In the genomic region with DNA sequence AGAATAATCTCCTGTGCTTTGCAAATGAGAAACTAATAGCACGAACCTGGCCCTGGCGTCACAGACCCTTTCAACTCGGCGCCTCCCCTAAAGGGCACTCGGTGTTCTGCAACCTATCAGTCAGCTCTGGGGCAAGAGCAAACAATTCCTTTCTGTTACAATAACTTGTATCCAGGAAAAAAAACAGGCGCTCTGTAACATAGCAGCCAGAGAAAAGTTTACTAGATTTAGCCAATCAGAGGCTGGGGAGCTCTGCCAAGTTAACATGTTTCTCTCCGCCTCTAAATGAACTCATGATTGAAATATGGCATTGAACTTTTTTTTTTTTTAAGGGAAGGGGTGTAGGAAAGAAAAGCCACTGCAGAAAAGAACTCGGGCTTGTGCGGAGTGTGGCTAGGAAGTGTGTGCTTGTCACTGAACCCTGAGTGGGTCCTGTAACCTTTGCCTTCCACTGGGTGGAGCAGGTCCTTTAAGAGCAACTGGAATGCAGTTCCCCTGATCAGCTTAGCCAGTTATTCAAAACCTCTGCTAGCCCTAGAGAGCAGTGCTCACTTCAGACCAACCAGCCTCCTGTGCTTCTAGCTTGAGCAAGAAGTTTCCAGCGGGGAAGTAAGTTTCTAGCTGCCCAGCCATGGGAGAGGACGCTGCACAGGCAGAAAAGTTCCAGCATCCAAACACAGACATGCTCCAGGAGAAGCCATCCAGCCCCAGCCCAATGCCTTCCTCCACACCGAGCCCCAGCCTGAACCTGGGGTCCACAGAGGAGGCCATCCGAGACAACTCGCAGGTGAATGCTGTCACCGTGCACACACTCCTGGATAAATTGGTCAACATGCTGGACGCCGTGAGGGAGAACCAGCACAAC, we compare ENCODE assay signal across 8 mouse cellular contexts. TPM values are rescaled to one million over a fixed set of nuclear protein-coding genes. Genes with fewer than 3 reads are reported as not detected.
DNase-seq lines count a peak whose midpoint lies in the region; ATAC-seq and TF ChIP-seq lines count a peak whose summit lies in the region.

Cavin2 (plus strand) TSS at position 372 of the 865 bp plus-strand sequence.

- peaks cover 42% of the 10 kb centered on the region for H3K4me1 ChIP-seq in lung, embryonic 15.5 days
- H3K4me1 ChIP-seq in testis, adult 2 months (ENCODE audit: control insufficient read depth, insufficient read depth, low read length): peaks cover 6% of the 10 kb centered on the region

- no peak for TF ChIP-seq POLR2A in brain, embryonic 14.5 days (IDR thresholded peaks at IDR 0.05; ENCODE audit: borderline replicate concordance, extremely low read depth, insufficient read depth, insufficient read length, poor library complexity, severe bottlenecking)
- TF ChIP-seq POLR2A in testis, adult 2 months (IDR thresholded peaks at IDR 0.05; ENCODE audit: control insufficient read depth, low read depth, low read length): no peak

- H3K4me2 ChIP-seq in lung, embryonic 15.5 days: peak within 1 kb of the TSS; percentile 76

- 15% methylated on average over 17 of the region's 17 CpGs for WGBS in lung, embryonic 15.5 days

- no peak for TF ChIP-seq CTCF in brain, embryonic 14.5 days (IDR thresholded peaks at IDR 0.05; ENCODE audit: borderline replicate concordance, extremely low read depth, insufficient read depth, insufficient read length)
- TF ChIP-seq CTCF in testis, adult 2 months (IDR thresholded peaks at IDR 0.05; ENCODE audit: control insufficient read depth, insufficient read depth, insufficient replicate concordance, low read depth, low read length): no peak

- H3K9ac ChIP-seq in lung, embryonic 15.5 days: peak within 1 kb of the TSS; percentile 67

- peak within 1 kb of the TSS; percentile 98 for H3K27ac ChIP-seq in lung, embryonic 15.5 days
- H3K27ac ChIP-seq in testis, adult 2 months (ENCODE audit: control insufficient read depth, insufficient read depth, low read depth, low read length): peak within 1 kb of the TSS; percentile 69

- H3K36me3 ChIP-seq in lung, embryonic 15.5 days: no peaks in the 10 kb centered on the region
- H3K36me3 ChIP-seq in testis, adult 2 months (ENCODE audit: control insufficient read depth, insufficient read depth, low read length): no peaks in the 10 kb centered on the region

- DNase-seq in MN1 (ENCODE audit: low spot score): peak; percentile 64
- peak; percentile 59 for DNase-seq in brain, embryonic 14.5 days (ENCODE audit: low read depth)
- peak; percentile 18 to 77 for DNase-seq in gastrocnemius, postnatal 4 days (ENCODE audit: low spot score in 2 of 2)
- peak; percentile 72 for DNase-seq in kidney, adult 11 months
- DNase-seq in right cerebral cortex, adult 2 months (ENCODE audit: low spot score in 2 of 2): no peak

- peak; percentile 89 for ATAC-seq in lung, embryonic 15.5 days (ENCODE audit: borderline replicate concordance, extremely low read depth, low FRiP score, low TSS enrichment)
- ATAC-seq in activated CD4-positive, CD25-positive, alpha-beta regulatory T cell, adult 4 months: no peak

- H3K9me3 ChIP-seq in lung, embryonic 15.5 days: no peaks in the 10 kb centered on the region

- peak within 1 kb of the TSS; percentile 53 for H3K4me3 ChIP-seq in lung, embryonic 15.5 days
- peak within 1 kb of the TSS; percentile 64 for H3K4me3 ChIP-seq in testis, adult 2 months (ENCODE audit: control insufficient read depth, low read depth, low read length)

- no peaks in the 10 kb centered on the region for H3K27me3 ChIP-seq in lung, embryonic 15.5 days
- H3K27me3 ChIP-seq in testis, adult 2 months (ENCODE audit: control insufficient read depth, insufficient read depth, low read length): no peaks in the 10 kb centered on the region

RNA-seq across cellular contexts. Expression of gene Cavin2, which starts in this region (rescaled TPM):
- 2.6 and 4.5 TPM in 2 replicates for polyA plus RNA-seq in brain, embryonic 14.5 days (2012; rRNA removed)
- total RNA-seq in gastrocnemius, postnatal 4 days (2021): 100 to 1,000 TPM; 111 to 114 TPM
- polyA plus RNA-seq in lung, embryonic 15.5 days (2015; fragmentation: Nextera tagmentation; extraction: Ambion mirVana): 144 and 152 TPM in 2 replicates
- polyA plus RNA-seq in testis, adult 2 months (2012; rRNA removed): 1.2 and 2.0 TPM in 2 replicates
- not detected for polyA plus RNA-seq in activated CD4-positive, CD25-positive, alpha-beta regulatory T cell, adult 4 months (2017; shearing (Covaris generic))

Comparison
In these comparisons a context has a peak if more than half of its experiments do, and no peak if none do; other contexts are left out.
1. RNA of gene Cavin2 (polyA plus RNA-seq): 144 to 152 TPM in lung, embryonic 15.5 days; 2.6 to 4.5 TPM in brain, embryonic 14.5 days, 1.2 to 2.0 TPM in testis, adult 2 months and not detected in activated CD4-positive, CD25-positive, alpha-beta regulatory T cell, adult 4 months; every median in the first group is over 10 times any median in the second.
2. DNase-seq: peak in MN1 (single experiment), brain, embryonic 14.5 days (single experiment), gastrocnemius, postnatal 4 days (2 of 2) and kidney, adult 11 months (single experiment); none in right cerebral cortex, adult 2 months (0 of 2).